Mouse (Mus musculus) ES-Bruce4 (cell line): ENCODE results near the gene Taar7a. TPM values are rescaled to one million over a fixed set of nuclear protein-coding genes. Genes with fewer than 3 reads are reported as not detected.

Experiments
- H3K27ac ChIP-seq: 2 replicates; pipeline ENCODE4 v1.5.1; 2012; ENCODE audit warnings: low read length, inconsistent platforms; ENCODE audit not compliant: insufficient read depth
- H3K27me3 ChIP-seq: 2 replicates; pipeline ENCODE4 v1.6.1; 2012; ENCODE audit warnings: mild to moderate bottlenecking, low read length, inconsistent platforms; ENCODE audit not compliant: control insufficient read depth, poor library complexity, insufficient read depth, severe bottlenecking
- H3K36me3 ChIP-seq: 2 replicates; pipeline ENCODE4 v1.6.1; 2012; ENCODE audit warnings: inconsistent platforms, mild to moderate bottlenecking, low read length, moderate library complexity; ENCODE audit not compliant: control insufficient read depth, poor library complexity, insufficient read depth, severe bottlenecking
- H3K4me1 ChIP-seq: one replicate; pipeline ENCODE4 v1.8.1; 2011; ENCODE audit warnings: low read length; ENCODE audit not compliant: control insufficient read depth, insufficient read depth
- H3K4me3 ChIP-seq: 2 replicates; pipeline ENCODE4 v1.5.1; 2011; ENCODE audit warnings: low read depth, mild to moderate bottlenecking, low read length
- H3K9ac ChIP-seq: 2 replicates; pipeline ENCODE4 v1.6.1; 2012; ENCODE audit warnings: low read depth, mild to moderate bottlenecking, inconsistent platforms; ENCODE audit not compliant: poor library complexity, severe bottlenecking
- H3K9me3 ChIP-seq: replicated peaks from 2 replicates; pipeline ENCODE4 v1.6.1; 2012; ENCODE audit warnings: mild to moderate bottlenecking, low read length, inconsistent platforms; ENCODE audit not compliant: control insufficient read depth, poor library complexity, insufficient read depth, severe bottlenecking
- CTCF ChIP-seq: IDR thresholded peaks from one replicate; pipeline ENCODE4 v1.8.1; 2011; ENCODE audit warnings: low read depth, low read length
- EP300 ChIP-seq: IDR thresholded peaks from 2 replicates; pipeline ENCODE4 v1.6.1; 2011; ENCODE audit warnings: low read depth, low read length; ENCODE audit not compliant: insufficient read depth
- POLR2A ChIP-seq: IDR thresholded peaks from one replicate; pipeline ENCODE4 v1.8.1; 2011; ENCODE audit warnings: low read length; ENCODE audit not compliant: insufficient read depth
- polyA plus RNA-seq: library from polyadenylated mRNA; stranded (reverse); fragments of >200 nt; gene quantifications from 2 replicates; pipeline ENCODE4 v1.2.4, GENCODE M21; 2011; ENCODE audit warnings: low read depth; ENCODE audit not compliant: missing spikeins, insufficient read depth, insufficient read length

Taar7a gene
- polyA plus RNA-seq, 1 experiment, result not detected

GRCm38 (mm10) chr10:23977958-23978357, 15.3 kb downstream of the Taar7a start:
- Histone ChIP-seq H3K27me3 (no peaks in the 10 kb centered on the region), H3K4me3 (no peak overlapping the region), H3K9ac (no peak overlapping the region), H3K9me3 (no peaks in the 10 kb centered on the region; the same call in 1 of the 2 replicates), H3K4me1 (no peaks in the 10 kb centered on the region), H3K36me3 (no peaks in the 10 kb centered on the region), H3K27ac (no peak overlapping the region)
- TF ChIP-seq CTCF, result no peak
- TF ChIP-seq EP300, result peak; percentile 63

- Histone ChIP-seq H3K9ac (no peak overlapping the region), H3K27ac (no peak overlapping the region), H3K4me1 (no peaks in the 10 kb centered on the region), H3K4me3 (no peak overlapping the region), H3K36me3 (no peaks in the 10 kb centered on the region), H3K27me3 (no peaks in the 10 kb centered on the region), H3K9me3 (no peaks in the 10 kb centered on the region)
- TF ChIP-seq POLR2A, result no peak
- TF ChIP-seq EP300, result no peak
- no peak for TF ChIP-seq CTCF
Measured at GRCm38 (mm10) chr10:23971256-23971655, 22.0 kb downstream of the Taar7a start.

- no peaks in the 10 kb centered on the region for H3K9me3 ChIP-seq
- no peaks in the 10 kb centered on the region for H3K36me3 ChIP-seq
- H3K27ac ChIP-seq, result no peak within 1 kb of the TSS
- H3K27me3 ChIP-seq, result no peaks in the 10 kb centered on the region
- H3K4me3 ChIP-seq, result no peak within 1 kb of the TSS
- TF ChIP-seq CTCF (no peak), EP300 (no peak), POLR2A (no peak)
- H3K4me1 ChIP-seq, result no peaks in the 10 kb centered on the region
- no peak within 1 kb of the TSS for H3K9ac ChIP-seq
Measured at GRCm38 (mm10) chr10:23970656-23971165, 22.6 kb downstream of the Taar7a start, which contains the start of gene Taar5. Gene Taar5 (plus strand): TSS chr10:23970706.

- no peak overlapping the region for H3K4me3 ChIP-seq
- no peak for TF ChIP-seq POLR2A
- no peak for TF ChIP-seq EP300
- TF ChIP-seq CTCF, result no peak
- no peaks in the 10 kb centered on the region for H3K36me3 ChIP-seq
- no peaks in the 10 kb centered on the region for H3K27me3 ChIP-seq
- H3K27ac ChIP-seq, result no peak overlapping the region
- no peaks in the 10 kb centered on the region for H3K4me1 ChIP-seq
- no peaks in the 10 kb centered on the region for H3K9me3 ChIP-seq
- no peak overlapping the region for H3K9ac ChIP-seq
Measured at GRCm38 (mm10) chr10:23964921-23965610, 28.2 kb downstream of the Taar7a start.

DNA sequence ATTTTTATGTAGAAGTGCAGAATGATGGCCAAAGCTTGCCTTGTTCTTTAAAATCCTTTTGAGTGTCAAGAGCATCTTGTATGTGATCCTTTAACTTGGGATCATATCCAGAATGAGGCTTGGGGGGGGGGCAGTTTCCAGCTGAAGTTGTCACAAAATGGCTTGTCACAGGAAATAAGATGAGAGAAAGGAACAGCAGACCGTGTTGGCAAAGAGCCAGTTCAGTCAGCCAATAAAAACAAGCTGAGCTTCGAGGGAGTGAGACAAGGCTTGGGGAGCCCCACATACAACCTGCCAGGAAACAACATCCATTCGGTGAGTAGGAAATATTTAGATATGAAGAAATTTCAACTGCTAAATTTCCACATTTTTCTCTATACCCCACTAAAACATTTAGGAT, 29.8 kb downstream of the Taar7a start:
- H3K27ac ChIP-seq, result no peak overlapping the region
- no peak overlapping the region for H3K9ac ChIP-seq
- no peaks in the 10 kb centered on the region for H3K36me3 ChIP-seq
- no peaks in the 10 kb centered on the region for H3K27me3 ChIP-seq
- no peaks in the 10 kb centered on the region for H3K4me1 ChIP-seq
- no peak for TF ChIP-seq EP300
- TF ChIP-seq CTCF, result no peak
- no peak for TF ChIP-seq POLR2A
- H3K4me3 ChIP-seq, result no peak overlapping the region
- H3K9me3 ChIP-seq, result no peaks in the 10 kb centered on the region

GRCm38 (mm10) chr10:23960444-23960915, 32.8 kb downstream of the Taar7a start, which contains the start of gene Taar4:
Gene Taar4 (plus strand): TSS chr10:23960494.
- H3K9ac ChIP-seq, result no peak within 1 kb of the TSS
- H3K4me3 ChIP-seq, result no peak within 1 kb of the TSS
- no peaks in the 10 kb centered on the region for H3K9me3 ChIP-seq
- no peaks in the 10 kb centered on the region for H3K27me3 ChIP-seq
- no peak within 1 kb of the TSS for H3K27ac ChIP-seq
- TF ChIP-seq EP300 (no peak), POLR2A (no peak), CTCF (no peak)
- H3K4me1 ChIP-seq, result no peaks in the 10 kb centered on the region
- H3K36me3 ChIP-seq, result no peaks in the 10 kb centered on the region
